Mouse (Mus musculus) ovary, postnatal 10 days (tissue): ENCODE results near the gene 2010111I01Rik.

ENCODE experiments used
- DNase-seq: peaks from one replicate; pipeline ENCODE4 v3.0.0; 2022; ENCODE audit warnings: low spot score

2010111I01Rik gene

DNA sequence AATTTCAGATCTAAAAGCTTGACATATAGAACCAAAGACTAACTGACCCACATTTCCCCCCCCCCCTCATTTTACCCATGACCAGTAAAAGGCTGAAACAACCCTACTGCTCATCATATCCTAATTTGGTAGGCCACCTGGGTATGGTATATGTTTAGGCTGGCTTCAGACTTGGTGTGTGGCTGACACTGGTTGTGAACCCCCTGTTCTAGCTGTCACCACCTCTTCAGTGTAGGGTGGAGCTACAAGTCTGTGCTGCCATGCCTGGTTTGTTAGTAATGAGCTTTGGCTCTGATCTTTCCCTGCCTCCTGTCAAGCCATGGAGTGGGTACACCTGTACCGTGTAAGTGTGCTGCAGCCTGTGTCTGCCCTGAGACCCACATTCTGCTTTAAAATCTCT lies 66.6 kb downstream of the 2010111I01Rik start:
- no peak for DNase-seq

DNA sequence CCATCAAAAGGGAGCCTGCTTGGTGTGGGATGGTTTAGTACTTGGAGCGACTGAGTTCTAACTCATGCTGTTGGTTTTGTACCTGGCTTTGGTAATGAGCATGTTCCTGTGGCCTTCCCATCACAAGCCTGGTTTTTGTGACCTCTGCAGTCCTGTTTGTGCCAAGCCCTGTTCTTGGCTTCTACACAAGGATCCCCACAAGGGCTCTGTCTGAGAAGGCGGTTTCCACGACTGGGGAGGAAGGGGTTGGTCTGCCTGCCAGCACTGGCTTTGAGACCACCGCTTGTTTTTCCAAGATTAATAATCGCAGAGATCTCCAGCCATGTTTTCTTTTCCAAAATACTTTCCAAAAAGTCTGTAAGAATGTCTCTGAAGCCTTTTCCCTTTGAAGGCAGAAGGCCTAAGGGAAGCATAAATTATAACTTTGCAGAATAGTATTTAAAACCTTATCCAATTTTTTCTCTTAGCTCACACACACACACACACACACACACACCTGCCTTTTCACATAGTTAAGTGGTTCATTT lies 67.7 kb downstream of the 2010111I01Rik start:
- DNase-seq: no peak

- DNase-seq: no peak
Measured at GRCm38 (mm10) chr13:63032958-63033357, 68.3 kb downstream of the 2010111I01Rik start.

- no peak for DNase-seq
Measured at GRCm38 (mm10) chr13:63033364-63033763, 68.7 kb downstream of the 2010111I01Rik start.

DNA sequence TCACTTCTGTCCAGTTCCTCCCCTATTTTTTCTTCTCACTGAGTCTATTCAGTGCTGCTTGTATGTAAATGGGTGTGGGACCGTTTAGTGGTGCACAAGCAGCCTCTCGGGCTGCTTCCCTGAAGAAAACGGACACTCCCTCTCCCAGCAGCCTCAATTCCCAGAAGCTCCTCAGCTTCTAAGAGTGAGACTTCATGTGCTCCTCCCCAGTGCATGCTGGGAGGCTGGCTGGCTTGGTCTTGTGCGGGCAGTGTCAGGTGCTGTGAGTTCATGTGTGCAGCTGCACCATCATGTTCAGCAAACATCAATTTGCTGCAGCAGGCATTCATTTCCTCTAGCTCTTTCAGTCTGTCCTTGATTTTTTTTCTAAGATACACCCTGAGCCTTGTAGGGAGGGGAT lies 70.0 kb downstream of the 2010111I01Rik start:
- DNase-seq: no peak

- DNase-seq: no peak
Measured at GRCm38 (mm10) chr13:63037906-63038305, 73.2 kb downstream of the 2010111I01Rik start.

- no peak for DNase-seq
Measured at GRCm38 (mm10) chr13:63038415-63038814, 73.7 kb downstream of the 2010111I01Rik start.

GRCm38 (mm10) chr13:63038871-63039270 lies 74.2 kb downstream of the 2010111I01Rik start:
- DNase-seq: no peak

DNA sequence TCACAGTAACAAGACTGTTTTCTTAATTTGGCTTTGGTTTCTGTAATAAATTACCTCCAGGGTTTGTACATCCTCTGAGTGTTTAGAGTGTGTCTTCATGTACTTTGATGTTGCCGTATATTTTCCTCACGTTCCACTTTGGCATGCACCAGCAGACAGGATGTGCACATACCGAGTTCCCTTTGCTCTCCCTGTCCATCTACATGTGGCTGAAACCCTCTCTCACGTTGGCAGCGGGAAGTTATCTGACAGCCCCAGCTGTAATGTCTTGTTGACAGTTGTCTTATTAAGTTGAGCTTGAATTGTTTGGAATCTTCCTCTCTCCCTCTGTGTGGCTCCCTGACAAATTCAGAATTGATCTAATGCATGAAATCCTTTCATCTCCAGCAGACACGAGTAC lies 74.6 kb downstream of the 2010111I01Rik start:
- DNase-seq: no peak

DNA sequence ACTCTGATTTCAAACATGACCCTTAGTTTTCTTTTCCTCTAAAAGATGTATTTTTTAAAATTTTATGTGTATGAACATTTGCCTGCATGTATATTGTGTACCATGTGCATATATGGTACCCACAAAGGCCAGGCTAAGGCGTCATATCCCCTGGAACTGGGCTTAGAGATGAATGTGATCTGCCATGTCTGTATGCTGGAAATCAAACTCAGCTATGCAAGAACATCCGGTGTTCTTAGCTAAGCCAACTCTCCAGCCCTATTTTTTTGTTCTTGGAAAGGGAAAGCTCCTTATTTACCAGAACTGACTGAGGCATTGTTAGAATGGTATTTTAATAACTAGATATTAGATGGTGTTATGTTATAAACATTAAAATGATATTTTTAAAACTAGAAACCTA lies 75.2 kb downstream of the 2010111I01Rik start:
- DNase-seq: no peak

- no peak for DNase-seq
Measured at GRCm38 (mm10) chr13:63045504-63046205, 81.0 kb downstream of the 2010111I01Rik start.

DNA sequence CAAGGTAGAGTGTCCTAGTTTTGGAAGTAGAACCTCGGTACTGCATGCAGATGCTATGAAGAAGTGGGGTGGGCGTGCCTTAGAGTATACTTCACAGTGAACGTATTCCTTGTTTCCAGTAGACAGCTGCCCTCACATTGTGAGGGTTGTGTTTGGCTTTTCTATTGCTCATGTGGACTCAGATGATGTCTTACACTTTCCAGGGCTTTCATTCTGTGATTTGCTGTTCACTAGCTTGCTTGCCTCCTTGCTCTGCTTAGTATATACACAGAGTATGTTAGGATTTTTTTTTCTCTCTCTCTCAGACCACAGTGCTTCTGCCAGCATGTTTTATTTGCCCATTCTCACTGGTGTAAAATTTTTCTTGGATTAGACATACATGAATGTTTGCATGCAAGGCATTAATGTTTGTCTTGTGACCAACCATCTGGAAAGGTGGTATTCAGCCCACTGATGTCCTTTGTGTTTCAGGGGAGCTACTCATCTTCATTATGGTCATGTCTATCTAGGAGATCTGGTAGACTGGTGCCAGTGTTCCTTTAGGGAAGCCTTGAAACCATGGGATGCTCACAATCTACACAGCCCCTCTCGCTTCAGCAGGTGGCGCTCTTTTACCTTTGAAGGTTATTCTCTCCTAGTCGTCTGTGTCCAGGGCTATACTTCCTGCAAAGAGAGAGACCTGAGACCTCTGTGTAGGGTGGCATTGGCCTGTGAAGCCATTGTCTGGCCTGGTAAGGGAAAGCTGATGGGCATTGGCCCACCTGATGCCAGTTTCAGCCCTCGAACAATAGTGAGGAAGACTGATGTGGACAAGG lies 81.7 kb downstream of the 2010111I01Rik start:
- peak; percentile 41 for DNase-seq

- DNase-seq: no peak
Measured at GRCm38 (mm10) chr13:63063706-63064105, 99.0 kb downstream of the 2010111I01Rik start.

DNA sequence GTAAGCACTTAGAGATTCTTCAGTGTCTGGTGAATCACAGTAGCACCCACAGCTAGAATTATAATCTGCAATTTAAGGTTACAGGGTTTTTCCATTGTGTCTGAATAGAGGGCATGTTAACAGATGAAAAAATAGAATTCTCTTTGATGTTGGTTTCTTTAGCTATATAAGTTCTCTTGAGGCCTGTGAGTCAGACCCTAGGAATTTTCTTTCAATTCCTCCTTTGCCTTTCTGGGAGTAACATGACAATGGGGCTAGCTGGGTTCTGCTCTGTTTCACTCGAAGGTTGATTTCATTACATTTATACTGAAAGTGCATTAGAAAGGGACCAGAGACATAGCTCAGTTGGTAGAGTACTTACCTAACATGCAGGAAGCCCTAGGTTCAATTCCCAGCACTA lies 101.9 kb downstream of the 2010111I01Rik start:
- DNase-seq: no peak

GRCm38 (mm10) chr13:63068371-63069136 lies 103.9 kb downstream of the 2010111I01Rik start:
- DNase-seq: no peak

DNA sequence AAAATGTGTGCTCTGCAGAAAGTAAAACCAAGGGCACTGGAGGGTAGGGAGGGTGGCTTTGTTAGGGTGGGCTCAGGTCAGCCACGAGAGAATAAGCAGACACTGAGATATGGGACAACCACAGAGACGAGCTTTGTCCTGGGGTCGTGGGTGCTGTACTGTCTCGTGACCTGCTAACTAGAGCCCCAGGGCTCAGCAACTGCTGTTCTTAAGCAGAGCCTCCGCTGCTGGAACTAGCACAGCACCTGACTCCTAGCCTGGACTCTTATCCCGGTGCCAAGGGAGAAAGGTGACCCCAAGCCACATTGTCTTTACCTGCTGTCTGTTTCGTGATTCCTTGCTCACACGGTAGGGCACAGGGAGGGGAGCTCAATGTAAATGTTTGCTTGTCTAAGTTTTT lies 107.2 kb downstream of the 2010111I01Rik start:
- no peak for DNase-seq

DNA sequence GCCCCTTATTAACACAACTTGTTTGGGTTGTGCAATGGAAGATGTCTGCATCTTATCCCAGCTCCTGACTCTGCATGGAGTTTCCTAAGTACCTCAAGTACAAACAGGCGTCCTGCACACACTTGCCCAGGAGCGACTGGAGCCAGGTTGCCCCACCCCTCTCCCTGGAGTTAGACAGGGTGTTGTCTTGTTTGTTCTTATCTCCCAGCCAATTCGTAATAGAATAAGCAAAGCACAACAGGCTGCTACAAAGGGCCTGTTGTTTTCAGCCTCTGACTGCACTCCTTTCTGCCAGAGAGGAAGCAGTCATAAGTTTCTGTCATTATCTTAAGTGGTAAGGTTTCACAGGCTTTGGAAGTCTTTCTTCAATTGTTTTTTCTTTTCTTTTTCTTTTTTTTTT lies 107.7 kb downstream of the 2010111I01Rik start:
- no peak for DNase-seq

DNA sequence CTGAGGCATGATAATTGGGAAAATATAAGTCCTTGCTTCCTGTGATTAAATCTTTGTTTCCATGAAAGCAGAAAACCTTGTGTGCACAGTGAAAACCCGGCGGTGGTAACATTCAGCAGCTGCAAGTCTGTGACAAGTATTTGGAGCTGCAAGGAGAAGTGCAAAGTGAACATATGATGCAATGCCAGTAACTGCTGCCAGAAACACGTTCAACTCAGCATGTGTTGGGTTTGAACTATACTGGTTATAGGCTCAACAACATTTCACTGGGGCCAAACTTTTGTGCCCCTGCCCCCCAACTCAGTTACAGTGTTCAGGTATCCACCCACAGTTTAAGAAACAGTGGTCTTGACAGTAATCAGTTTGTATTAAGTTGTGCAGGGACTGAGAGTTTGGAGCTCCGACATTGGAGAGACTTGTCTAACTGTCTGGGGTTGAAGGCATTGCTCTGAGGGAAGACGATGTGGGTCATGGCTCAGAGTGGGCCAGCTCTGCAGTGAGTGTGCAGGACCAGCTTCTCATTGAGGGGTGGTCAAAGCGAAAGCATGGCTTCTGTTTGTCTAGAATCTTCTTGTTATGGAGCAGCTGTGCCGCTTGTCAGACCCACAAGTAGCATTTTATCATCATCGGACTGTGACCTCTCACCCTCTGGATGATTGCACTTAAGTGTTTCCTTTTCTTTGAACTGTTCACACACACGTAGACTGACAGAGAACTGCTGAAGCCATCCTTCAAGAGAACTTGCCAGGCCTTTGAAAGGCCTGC lies 109.4 kb downstream of the 2010111I01Rik start:
- DNase-seq: no peak

DNA sequence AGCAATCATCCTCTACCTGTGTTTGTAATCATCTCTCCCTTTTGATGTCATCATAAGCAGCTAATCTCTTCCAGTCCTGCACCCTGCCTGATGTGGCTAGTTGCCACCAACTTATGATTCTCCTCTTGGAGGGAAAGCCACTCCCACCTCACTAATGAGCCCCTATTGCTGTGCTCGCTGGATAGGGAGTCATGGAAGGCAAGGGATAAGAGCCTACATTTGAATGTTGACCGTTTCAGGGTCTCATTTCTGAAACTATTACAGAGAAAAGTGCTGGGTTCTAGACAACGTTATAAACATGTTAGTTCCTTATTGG lies 109.9 kb downstream of the 2010111I01Rik start:
- DNase-seq: no peak

GRCm38 (mm10) chr13:63075331-63075855 lies 110.7 kb downstream of the 2010111I01Rik start:
- no peak for DNase-seq

DNA sequence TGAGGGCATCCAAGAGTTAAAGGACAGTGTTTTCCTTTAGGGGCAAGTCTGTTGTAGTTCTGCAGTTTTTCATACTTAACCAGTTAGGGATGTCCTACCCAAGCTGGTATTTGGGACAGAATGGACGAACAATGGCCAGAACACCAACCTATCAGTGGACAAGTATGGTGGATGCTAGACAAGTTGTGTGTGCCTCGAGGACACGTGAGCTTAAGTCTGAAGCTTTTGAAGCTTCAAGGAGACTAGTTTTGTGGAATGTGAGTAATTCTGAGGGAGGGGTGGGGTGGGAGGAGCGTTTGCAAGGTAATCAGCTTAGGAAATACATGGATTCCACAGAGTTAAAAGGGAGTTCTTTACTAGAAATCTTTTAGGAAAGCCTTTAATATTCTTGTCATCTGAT lies 115.5 kb downstream of the 2010111I01Rik start:
- no peak for DNase-seq

- DNase-seq: no peak
Measured at GRCm38 (mm10) chr13:63080823-63081222, 116.1 kb downstream of the 2010111I01Rik start.
